Mouse (Mus musculus) heart, embryonic 12.5 days (tissue): Measurements from ENCODE around the gene Erbb4. TPM values are rescaled to one million over a fixed set of nuclear protein-coding genes. Genes with fewer than 3 reads are reported as not detected.

Experiments
- ATAC-seq: fragments of 200-750 bp; cut with Nextera tagmentation; 2 replicates; pipeline ENCODE4 v1.8.0; 2017; ENCODE audit warnings: moderate TSS enrichment, moderate library complexity; ENCODE audit not compliant: insufficient number of reproducible peaks, low FRiP score
- H3K27ac ChIP-seq: fragments of 300-500 bp; sonication (generic); 2 replicates; pipeline ENCODE4 v1.5.1; 2016; ENCODE audit warnings: mild to moderate bottlenecking, moderate library complexity; ENCODE audit not compliant: poor library complexity, severe bottlenecking
- H3K27me3 ChIP-seq: fragments of 300-500 bp; sonication (generic); replicated peaks from 2 replicates; pipeline ENCODE4 v1.6.1; 2016; ENCODE audit warnings: mild to moderate bottlenecking, moderate library complexity
- H3K36me3 ChIP-seq: fragments of 300-500 bp; sonication (generic); 2 replicates; pipeline ENCODE4 v1.6.1; 2016; ENCODE audit warnings: mild to moderate bottlenecking, moderate library complexity
- H3K4me1 ChIP-seq: fragments of 300-500 bp; sonication (generic); replicated peaks from 2 replicates; pipeline ENCODE4 v1.6.1; 2016; ENCODE audit warnings: mild to moderate bottlenecking
- H3K4me2 ChIP-seq: fragments of 300-500 bp; sonication (generic); 2 replicates; pipeline ENCODE4 v1.6.1; 2016; ENCODE audit warnings: mild to moderate bottlenecking, moderate library complexity
- H3K4me3 ChIP-seq: fragments of 300-500 bp; sonication (generic); 2 replicates; pipeline ENCODE4 v1.5.1; 2016; ENCODE audit warnings: mild to moderate bottlenecking
- H3K9ac ChIP-seq: fragments of 300-500 bp; sonication (generic); 2 replicates; pipeline ENCODE4 v1.6.1; 2016; ENCODE audit warnings: mild to moderate bottlenecking, moderate library complexity
- H3K9me3 ChIP-seq: fragments of 300-500 bp; sonication (generic); replicated peaks from 2 replicates; pipeline ENCODE4 v1.6.1; 2016; ENCODE audit warnings: mild to moderate bottlenecking, moderate library complexity
- WGBS: fragments of 180-500 bp; shearing (Covaris S2); methylation state at CpG from one replicate; pipeline ENCODE4 v1.1.7; 2016; 5-methylcytosine and 5-hydroxymethylcytosine counted together
- polyA plus RNA-seq: library from polyadenylated mRNA; unstranded; fragments of >200 nt; fragmentation: Nextera tagmentation; extraction: Ambion mirVana; gene quantifications from 2 replicates; pipeline ENCODE4 v1.2.1, GENCODE M21; 2016

Gene Erbb4
- polyA plus RNA-seq, 1 experiment from 2014 or later, result 13.6 TPM

DNA sequence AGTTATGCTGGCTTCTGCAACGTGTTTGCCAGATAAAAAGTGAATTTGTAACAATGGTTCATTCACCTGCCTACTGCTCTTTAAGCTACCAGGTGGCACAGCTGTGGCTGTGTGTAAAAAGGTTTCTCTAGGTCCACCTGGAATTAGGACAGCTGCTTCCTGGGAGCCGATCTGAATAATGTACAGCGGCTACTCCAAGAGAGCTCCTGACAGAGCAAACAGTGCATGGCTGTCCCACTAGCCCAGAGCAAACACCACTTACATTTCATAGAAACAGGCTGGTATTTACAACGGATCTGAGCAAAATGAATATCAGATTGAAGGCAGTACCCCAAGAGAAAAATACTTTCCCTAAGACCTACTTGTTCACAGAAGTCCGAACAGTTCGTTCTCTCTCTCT is 1058.0 kb downstream of the Erbb4 start:
- Histone ChIP-seq H3K9ac (no peak overlapping the region), H3K4me3 (no peak overlapping the region), H3K27me3 (no peaks in the 10 kb centered on the region), H3K9me3 (no peaks in the 10 kb centered on the region), H3K27ac (no peak overlapping the region), H3K4me1 (no peaks in the 10 kb centered on the region), H3K4me2 (no peak overlapping the region), H3K36me3 (no peaks in the 10 kb centered on the region)
- 71% methylated on average over 6 of the region's 6 CpGs for WGBS
- ATAC-seq, result no peak

DNA sequence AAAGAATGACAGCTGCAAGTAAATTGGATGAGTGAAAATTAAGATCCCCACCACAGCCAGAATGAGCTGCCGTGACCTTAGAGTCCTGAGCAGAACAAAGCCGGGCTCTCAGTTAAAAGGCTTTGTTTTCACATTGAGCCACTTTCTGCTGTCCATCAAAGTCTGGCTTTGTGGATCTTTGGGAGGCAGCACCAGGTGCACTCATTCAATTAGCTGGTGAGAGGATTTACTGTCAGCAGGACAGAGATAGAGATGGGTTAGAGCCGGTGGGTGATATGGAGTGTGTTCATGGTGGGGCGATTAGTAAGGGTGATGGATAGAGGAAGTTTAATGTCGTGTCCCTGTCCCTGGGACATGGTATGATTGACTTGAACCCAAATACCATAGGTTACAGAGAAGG is 1060.7 kb downstream of the Erbb4 start:
- Histone ChIP-seq H3K27me3 (no peaks in the 10 kb centered on the region), H3K4me1 (no peaks in the 10 kb centered on the region), H3K27ac (no peak overlapping the region), H3K9ac (no peak overlapping the region), H3K4me2 (peak overlapping the region; percentile 61), H3K36me3 (peaks cover 2% of the 10 kb centered on the region; the same call in 1 of the 2 replicates), H3K4me3 (peak overlapping the region; percentile 42), H3K9me3 (no peaks in the 10 kb centered on the region)
- ATAC-seq, result no peak
- WGBS, result 15% methylated on average over 5 of the region's 5 CpGs

DNA sequence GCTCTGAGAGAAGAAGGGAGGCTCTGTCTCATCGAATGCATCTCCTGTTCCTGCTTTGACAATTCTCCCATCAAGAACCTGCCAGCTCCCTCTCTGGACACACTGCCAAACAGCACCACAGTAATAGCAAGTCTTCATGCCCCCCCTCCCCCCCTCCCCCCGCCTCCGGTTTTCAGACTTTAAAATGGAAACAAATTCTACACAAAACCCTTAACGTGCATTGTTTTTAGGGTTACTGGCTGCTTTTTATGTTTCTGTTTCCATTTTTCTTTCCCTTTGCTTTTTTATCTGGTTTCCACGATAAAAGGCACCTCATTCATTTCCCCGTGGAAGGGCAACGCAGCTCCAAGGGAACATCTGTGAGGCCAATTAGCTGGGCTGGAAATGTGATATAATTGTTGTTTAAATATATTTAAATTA is 1061.3 kb downstream of the Erbb4 start:
- Histone ChIP-seq H3K9me3 (no peaks in the 10 kb centered on the region), H3K9ac (no peak overlapping the region), H3K4me2 (peak overlapping the region; percentile 61), H3K27ac (no peak overlapping the region), H3K36me3 (peaks cover 3% of the 10 kb centered on the region; the same call in 1 of the 2 replicates), H3K27me3 (no peaks in the 10 kb centered on the region), H3K4me3 (peak overlapping the region; percentile 42), H3K4me1 (no peaks in the 10 kb centered on the region)
- WGBS, result 9% methylated on average over 7 of the region's 7 CpGs
- ATAC-seq, result no peak

DNA sequence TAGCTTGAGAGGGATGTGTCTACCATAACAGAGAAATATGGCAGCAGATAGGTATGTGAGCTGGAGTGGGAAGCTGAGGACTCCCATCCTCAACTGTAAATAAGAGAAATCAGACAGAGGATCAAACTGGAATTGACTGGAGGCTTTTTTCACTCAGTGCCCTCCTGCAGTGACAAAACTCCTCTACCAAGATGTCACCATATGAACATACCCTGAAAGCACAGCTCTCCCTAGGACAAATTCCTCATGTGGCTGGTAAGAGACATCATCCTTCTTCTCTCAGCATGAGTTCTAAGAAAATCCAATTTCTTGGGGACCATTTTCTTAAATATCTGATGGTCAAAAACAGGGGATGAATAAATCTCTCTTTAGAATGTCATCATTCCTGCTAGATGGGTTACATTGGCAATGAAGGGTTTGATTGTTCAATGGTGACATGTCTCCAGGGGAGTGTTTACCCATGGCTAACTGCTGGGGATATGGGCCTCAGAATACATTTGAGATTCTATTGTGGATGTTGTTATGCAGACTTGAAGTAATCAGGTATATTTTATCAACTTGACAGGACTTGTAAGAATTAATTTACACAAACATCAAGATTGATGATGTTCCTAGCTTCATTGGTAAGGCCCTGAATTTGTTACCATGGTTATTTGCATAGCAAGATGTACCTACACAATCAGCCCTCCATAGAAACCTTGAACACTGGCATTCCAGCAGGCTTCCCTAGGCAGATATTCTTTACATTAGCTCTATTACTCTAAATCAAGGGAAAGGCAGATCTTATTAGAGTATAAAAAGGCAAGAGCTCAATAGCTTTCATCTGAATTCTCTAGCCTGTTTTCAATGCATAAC is 1083.5 kb downstream of the Erbb4 start:
- H3K27ac ChIP-seq, result no peak overlapping the region
- H3K4me3 ChIP-seq, result no peak overlapping the region
- ATAC-seq, result no peak
- H3K36me3 ChIP-seq, result no peaks in the 10 kb centered on the region
- H3K4me2 ChIP-seq, result no peak overlapping the region
- H3K27me3 ChIP-seq, result no peaks in the 10 kb centered on the region
- no peaks in the 10 kb centered on the region for H3K4me1 ChIP-seq
- H3K9me3 ChIP-seq, result no peaks in the 10 kb centered on the region
- H3K9ac ChIP-seq, result no peak overlapping the region

GRCm38 (mm10) chr1:68020020-68020419 is 1087.8 kb downstream of the Erbb4 start:
- no peak for ATAC-seq
- 73% methylated on average over 1 of the region's 1 CpGs for WGBS
- peaks cover 2% of the 10 kb centered on the region; the same call in 1 of the 2 replicates for H3K9me3 ChIP-seq

DNA sequence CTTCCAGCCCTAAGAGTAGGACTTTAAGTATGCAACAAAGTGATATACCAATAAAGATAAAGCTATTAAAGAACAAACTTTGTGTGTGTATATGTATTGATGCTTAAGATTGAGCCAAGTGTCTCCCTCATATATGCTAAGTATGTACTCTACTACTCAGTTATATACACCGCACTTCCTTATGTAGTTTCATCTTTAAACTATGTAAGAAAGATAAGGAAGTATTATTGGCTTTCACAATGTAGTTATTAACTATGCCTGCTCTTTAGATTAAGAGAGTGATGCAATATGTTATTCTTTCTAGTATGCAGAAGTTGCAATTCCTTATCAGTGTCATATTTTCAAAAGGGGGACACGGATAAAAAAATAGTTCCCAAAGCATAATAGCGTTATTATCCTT is 1088.2 kb downstream of the Erbb4 start:
- no peak overlapping the region for H3K9ac ChIP-seq
- H3K4me2 ChIP-seq, result no peak overlapping the region
- peaks cover 2% of the 10 kb centered on the region; the same call in 1 of the 2 replicates for H3K9me3 ChIP-seq
- no peaks in the 10 kb centered on the region for H3K36me3 ChIP-seq
- WGBS, result 61% methylated on average over 3 of the region's 3 CpGs
- ATAC-seq, result no peak
- H3K27ac ChIP-seq, result no peak overlapping the region
- H3K4me1 ChIP-seq, result no peaks in the 10 kb centered on the region
- no peaks in the 10 kb centered on the region for H3K27me3 ChIP-seq
- no peak overlapping the region for H3K4me3 ChIP-seq

More at GRCm38 (mm10) chr1:68020020-68020419, 1087.8 kb downstream of the Erbb4 start:
- H3K4me2 ChIP-seq, result no peak overlapping the region
- no peak overlapping the region for H3K4me3 ChIP-seq
- no peaks in the 10 kb centered on the region for H3K27me3 ChIP-seq
- no peak overlapping the region for H3K9ac ChIP-seq
- no peak overlapping the region for H3K27ac ChIP-seq
- H3K4me1 ChIP-seq, result no peaks in the 10 kb centered on the region
- H3K36me3 ChIP-seq, result no peaks in the 10 kb centered on the region
